Mouse (Mus musculus) ZHBTc4 (cell line): ENCODE measurements around the gene Pold2.

Experiments used
- DNase-seq: peaks from one replicate; pipeline ENCODE4 v3.0.0-alpha.2; 2011; ENCODE audit warnings: low read depth, low spot score

Gene Pold2

GRCm38 (mm10) chr11:5825432-5825831 is 52.7 kb downstream of the Pold2 start:
- no peak for DNase-seq
